Mouse (Mus musculus): ENCODE data around the gene Ppard. TPM values are rescaled to one million over a fixed set of nuclear protein-coding genes. Genes with fewer than 3 reads are reported as not detected.

Ppard gene
- polyA plus RNA-seq, 2 experiments from 2014 or later: 2.6 to 4.6 TPM

DNA sequence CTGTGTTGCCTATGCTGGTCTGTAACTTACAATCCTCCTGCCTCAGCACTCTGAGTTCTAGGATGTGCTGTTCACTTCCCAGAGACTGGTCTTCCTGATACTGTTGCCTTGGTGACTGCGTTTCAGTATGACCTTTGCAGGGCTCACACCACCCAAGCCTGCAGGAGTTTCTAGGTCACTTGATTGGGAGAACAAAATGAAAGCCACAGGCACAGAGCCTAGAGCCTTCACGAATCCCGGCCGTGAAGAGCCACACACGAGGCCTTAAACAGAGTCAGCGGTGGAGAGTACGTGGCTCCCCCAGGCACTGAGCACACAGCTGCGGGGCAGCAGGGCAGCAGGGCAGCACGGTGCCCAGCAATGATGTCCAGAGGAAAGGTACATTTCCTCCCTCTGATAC, 25.8 kb downstream of the Ppard start:
- ATAC-seq: no peak

DNA sequence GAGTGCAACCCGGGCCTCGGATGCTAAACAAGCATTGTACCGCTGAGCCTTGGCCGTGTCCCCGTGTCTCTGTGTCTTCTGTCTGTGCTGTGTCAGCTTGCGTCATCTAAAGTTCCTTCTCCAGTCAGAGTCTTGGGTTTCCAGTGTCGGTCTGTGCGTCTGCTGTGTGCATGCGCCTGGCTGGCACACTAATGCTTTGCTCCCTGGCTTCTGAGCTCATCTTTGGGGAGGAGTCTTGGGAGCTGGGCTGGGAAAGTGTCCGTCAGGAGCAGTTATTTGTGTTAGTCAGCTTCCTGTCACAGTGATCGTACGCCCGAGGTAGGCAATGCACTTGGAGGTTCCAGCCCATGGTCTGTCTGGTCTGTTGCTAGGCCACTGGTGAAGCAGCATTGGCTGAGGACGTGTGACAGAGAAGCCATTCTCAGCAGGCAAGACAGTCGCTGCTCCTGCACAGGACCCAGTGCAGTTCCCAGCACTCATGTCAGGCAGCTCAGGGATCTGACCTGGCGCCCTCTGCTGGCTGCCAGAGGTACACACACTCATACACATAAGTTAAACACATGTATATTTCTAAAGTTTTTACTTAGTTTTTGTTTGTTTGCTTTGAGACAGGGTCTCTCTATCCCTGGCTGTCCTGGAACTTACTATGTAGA, 27.5 kb downstream of the Ppard start:
- no peak for ATAC-seq

DNA sequence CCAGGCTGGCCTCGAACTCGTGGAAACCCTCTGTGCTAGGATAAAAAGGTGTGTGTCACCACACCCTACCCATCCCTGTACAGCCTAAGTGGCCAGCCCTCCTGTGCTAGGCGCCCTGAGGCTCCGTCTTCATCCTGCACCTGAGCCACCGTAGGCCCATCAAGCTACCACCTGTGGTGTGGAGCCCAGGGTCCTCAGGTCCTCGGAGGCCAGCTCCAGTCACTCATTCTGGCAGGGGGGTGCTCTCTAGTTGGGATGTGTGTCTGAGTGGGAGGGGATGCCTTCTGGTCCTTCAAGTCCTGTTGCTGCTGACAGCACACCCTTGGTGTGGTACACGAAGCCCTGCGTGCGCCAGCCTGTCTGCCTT, 28.0 kb downstream of the Ppard start:
- ATAC-seq: no peak

- no peak for ATAC-seq
These were observed 29.3 kb downstream of the Ppard start for GRCm38 (mm10) chr17:28261795-28262194.

DNA sequence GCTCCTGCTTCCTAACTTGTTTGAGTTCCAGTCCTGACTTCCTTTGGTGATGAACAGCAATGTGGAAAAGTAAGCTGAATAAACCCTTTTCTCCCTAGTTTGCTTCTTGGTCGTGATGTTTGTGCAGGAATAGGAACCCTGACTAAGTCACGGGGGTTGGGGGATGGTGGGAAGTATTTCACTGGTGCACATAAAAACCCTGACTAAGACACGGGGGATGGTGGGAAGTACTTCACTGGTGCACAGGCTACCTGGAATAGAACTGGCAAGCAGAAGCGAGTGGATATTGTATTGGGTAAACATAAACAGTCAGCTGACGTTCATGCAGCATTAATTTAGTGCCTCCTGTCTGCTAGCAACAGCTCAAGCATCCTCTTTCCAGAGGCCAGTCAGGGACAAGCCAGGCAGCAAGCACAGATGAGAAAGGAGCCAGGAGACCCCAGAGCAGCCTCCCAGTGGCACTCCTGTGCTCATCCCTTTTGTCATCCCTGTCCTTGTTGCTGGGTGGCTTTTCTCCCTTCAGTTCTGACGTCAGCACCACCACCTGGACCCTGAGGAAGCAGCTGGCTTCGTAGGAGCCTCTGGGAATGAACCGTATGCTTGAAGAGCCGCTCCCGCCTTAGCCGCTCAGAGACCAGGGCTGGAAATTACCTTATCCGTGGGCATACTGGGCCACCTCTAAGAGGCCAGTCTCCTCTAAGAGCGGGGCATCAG, 30.8 kb downstream of the Ppard start:
- no peak for ATAC-seq

DNA sequence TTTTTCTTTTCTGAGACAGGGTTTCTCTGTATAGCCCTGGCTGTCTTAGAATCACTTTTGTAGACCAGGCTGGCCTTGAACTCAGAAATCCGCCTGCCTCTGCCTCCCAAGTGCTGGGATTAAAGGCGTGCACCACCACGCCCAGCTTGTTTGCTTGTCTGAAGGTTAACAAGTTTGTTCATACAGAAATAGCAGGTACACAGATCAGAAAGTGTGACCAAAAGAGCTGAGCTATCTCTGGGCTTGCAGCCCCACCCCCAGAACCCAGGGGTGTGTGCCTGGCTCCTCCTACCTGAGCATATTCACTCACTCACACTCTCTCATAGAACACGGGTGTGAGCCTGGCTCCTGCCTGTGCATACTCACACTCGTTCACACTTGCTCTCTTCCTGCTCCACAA, 34.8 kb downstream of the Ppard start:
- no peak for ATAC-seq

DNA sequence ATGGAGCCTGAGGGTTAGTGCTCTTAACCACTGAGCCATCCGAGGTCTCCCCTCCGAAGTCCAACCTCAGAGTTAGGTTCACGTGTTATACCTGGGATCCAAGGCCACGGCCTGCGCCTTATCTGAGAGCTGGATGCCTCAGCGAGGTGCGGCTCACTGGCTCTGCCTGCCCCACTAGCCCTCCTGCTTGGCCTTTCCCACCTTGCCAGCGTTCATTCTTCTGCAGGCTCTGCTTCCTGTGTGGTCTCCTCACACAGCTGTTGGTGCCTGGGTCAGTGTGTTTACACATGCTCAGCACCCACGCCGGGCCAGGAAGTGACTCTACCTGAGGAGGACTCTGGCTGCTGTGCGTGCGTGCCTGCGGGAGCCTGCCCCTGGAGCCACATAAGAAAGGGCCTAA, 37.7 kb downstream of the Ppard start:
- no peak for ATAC-seq

- ATAC-seq: no peak
These were observed 39.2 kb downstream of the Ppard start for GRCm38 (mm10) chr17:28271537-28272266.

DNA sequence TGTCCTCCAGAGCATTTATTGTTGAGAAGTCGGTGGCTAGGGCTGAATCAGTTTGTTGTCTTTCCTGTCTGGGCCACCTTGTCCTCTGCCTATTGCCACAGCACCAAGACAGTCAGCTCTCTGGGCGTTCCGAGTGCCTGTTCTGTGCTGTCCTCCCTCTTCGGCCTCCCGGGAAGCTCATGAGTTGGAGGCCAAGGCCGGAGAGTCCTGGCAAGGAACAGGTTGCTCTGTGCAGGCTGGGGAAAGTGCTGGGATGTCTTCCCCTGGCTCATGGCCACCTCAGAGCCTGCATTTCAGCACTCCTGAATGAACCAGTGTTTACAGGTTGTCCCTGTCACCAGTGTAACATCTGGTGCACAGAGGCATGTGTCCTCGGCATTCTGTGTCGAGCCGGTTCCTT, 39.8 kb downstream of the Ppard start:
- no peak for ATAC-seq

GRCm38 (mm10) chr17:28272837-28273236, 40.3 kb downstream of the Ppard start:
- no peak for ATAC-seq

- no peak for ATAC-seq
These were observed 42.2 kb downstream of the Ppard start for GRCm38 (mm10) chr17:28274739-28275138.

GRCm38 (mm10) chr17:28277226-28277625, 44.7 kb downstream of the Ppard start:
- ATAC-seq: no peak

DNA sequence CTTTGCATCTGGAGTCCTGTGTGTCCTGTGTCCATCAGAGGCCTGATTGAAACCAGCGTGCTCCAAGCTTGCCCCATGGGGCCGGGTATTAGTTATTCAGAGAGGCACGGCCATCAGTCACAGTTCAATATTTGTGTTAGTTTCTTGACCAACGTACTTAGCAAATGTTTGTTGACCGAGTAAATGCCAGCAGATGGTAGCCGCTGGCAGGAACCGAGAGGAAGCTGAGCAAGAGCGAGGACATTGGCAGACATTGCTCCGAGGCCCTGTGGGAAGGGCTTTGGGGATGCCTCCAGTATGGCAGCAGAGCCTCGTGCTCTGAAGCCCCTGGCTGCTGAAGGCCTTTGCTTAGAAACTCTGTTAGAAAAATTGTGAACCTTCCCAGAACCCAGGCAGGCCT, 45.2 kb downstream of the Ppard start:
- ATAC-seq: no peak

DNA sequence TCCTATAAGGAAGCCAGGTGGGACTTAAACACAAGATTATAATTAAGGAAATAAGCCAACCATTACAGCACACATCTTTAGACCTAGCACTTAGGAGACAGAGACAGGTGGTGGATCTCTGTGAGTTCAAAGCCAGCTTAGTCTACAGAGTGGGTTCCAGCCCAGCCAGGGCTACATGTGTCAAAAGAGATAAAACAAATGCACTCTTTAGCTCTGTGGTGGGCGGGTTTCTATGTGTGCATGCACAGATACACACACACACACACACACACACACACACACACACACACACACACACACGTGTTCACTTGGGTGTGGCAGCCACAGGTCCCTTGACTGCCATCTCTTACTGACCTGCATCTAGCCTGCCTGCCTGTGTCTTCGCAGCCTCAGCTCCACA, 45.7 kb downstream of the Ppard start:
- no peak for ATAC-seq

GRCm38 (mm10) chr17:28279236-28279635, 46.7 kb downstream of the Ppard start:
- ATAC-seq: no peak

- no peak for ATAC-seq
These were observed 47.4 kb downstream of the Ppard start for GRCm38 (mm10) chr17:28279780-28280422.

GRCm38 (mm10) chr17:28280423-28280800, 47.9 kb downstream of the Ppard start:
- ATAC-seq: no peak

DNA sequence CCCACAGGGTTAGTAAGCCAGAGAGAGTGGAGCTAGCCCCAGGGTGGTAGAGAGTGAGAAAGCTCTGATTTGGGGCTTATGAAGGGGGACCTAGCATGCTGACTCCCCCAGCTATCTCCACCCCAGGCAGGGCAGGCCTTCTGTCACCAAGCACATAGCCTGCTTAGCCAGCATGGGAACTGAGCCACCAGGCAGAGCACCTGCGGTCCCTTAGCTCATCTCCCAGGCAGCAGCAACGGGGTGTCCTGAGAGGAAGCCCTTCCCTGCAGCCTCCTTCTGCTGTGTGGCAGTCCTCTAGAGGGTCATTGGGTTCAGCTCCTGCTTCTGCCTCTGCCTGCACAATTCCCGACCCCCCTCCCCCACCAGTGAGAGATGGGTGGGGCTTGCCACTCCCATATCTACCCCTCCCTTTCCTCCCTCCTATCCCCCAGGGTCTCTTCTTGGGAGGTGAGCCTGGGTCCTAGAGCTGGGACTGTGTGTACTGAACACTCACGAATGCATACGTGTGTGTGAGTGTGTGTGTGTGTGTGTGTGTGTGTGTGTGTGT, 48.4 kb downstream of the Ppard start:
- no peak for ATAC-seq

GRCm38 (mm10) chr17:28281866-28282441, 49.5 kb downstream of the Ppard start:
- no peak for ATAC-seq

- ATAC-seq: no peak
These were observed 50.7 kb downstream of the Ppard start for GRCm38 (mm10) chr17:28283199-28283598.

- no peak for ATAC-seq
These were observed 53.6 kb downstream of the Ppard start for GRCm38 (mm10) chr17:28286133-28286532.

DNA sequence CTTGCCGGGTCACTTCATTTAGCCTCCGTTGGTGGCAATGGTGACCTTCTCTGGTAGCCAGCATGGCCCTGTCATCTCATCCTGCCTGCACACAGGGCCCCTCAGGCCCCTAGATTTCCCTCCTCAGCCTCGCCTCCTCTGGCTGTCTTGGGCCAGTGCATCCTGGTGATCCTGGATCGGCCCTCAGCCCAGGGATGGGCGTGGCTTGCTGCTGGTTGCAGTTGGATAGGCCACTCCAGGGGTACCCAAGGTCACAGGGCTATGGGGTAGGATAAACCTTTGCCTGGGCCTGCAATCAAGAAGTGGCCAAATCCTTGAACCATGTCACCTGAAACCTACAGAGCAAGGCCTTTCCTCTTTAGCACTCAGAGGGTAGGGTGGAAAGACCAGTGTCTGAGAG, 54.5 kb downstream of the Ppard start:
- ATAC-seq: no peak

GRCm38 (mm10) chr17:28287578-28287977, 55.1 kb downstream of the Ppard start:
- ATAC-seq: no peak

Data from CD4-positive, CD25-positive, alpha-beta regulatory T cell, adult 4 months (primary cell).